Mouse (Mus musculus) erythroblast, embryonic 14.5 days (primary cell): ENCODE data around the gene Cdc14a. TPM values are rescaled to one million over a fixed set of nuclear protein-coding genes. Genes with fewer than 3 reads are reported as not detected.

Experiments
- H3K27me3 ChIP-seq: 2 replicates; pipeline ENCODE4 v1.6.1; 2012; ENCODE audit warnings: inconsistent platforms; ENCODE audit not compliant: control insufficient read depth
- H3K36me3 ChIP-seq: 2 replicates; pipeline ENCODE4 v1.6.1; 2012; ENCODE audit warnings: mild to moderate bottlenecking, inconsistent platforms; ENCODE audit not compliant: control insufficient read depth
- H3K4me1 ChIP-seq: 2 replicates; pipeline ENCODE4 v1.6.1; 2012; ENCODE audit warnings: inconsistent platforms; ENCODE audit not compliant: control insufficient read depth
- H3K4me3 ChIP-seq: replicated peaks from 2 replicates; pipeline ENCODE3; 2012; ENCODE audit warnings: moderate library complexity, mild to moderate bottlenecking, inconsistent platforms
- H3K9me3 ChIP-seq: 2 replicates; pipeline ENCODE4 v1.6.1; 2012; ENCODE audit warnings: low read length, inconsistent platforms, mixed read lengths; ENCODE audit not compliant: control insufficient read depth
- GATA1 ChIP-seq: IDR thresholded peaks from 2 replicates; pipeline ENCODE4 v1.6.1; 2012; ENCODE audit warnings: low read length, inconsistent platforms, mixed read lengths
- TAL1 ChIP-seq: IDR thresholded peaks from 3 replicates; pipeline ENCODE4 v1.6.1; 2012; ENCODE audit warnings: low read length, inconsistent platforms, mixed read lengths
- polyA plus RNA-seq: library from polyadenylated mRNA; stranded (reverse); fragments of >175 nt; gene quantifications from 2 replicates; pipeline ENCODE4 v1.2.3, GENCODE M21; 2012

Gene Cdc14a
- polyA plus RNA-seq, 1 experiment: 0.25 TPM

DNA sequence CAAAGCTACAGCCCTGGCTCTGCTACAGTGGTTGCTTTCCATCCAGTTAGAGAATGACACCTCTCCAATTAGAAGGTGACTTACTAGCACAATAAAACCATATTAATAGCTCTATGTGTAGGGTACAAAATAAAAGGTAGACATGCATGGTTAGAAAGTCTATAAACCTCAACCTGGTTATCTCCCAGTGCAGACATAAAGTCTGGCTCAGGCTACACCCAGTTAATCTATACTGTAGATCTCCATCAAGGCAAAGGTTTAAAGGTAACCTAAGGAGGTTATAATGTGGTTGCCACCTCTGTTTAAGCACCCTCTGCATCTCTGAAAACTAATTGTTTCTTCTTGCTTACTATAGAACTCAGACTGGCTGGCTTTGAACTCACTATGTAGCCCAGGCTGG lies 36.9 kb downstream of the Cdc14a start:
- peaks cover 82% of the 10 kb centered on the region for H3K4me1 ChIP-seq
- H3K36me3 ChIP-seq: peaks cover 20% of the 10 kb centered on the region
- peak; percentile 99 for TF ChIP-seq GATA1
- TF ChIP-seq TAL1: no peak
- no peak overlapping the region for H3K4me3 ChIP-seq
- no peaks in the 10 kb centered on the region for H3K27me3 ChIP-seq
- no peaks in the 10 kb centered on the region for H3K9me3 ChIP-seq

- TF ChIP-seq GATA1: no peak
- TF ChIP-seq TAL1: no peak
- Histone ChIP-seq H3K9me3 (no peaks in the 10 kb centered on the region), H3K4me1 (peaks cover 78% of the 10 kb centered on the region), H3K36me3 (peaks cover 16% of the 10 kb centered on the region), H3K27me3 (no peaks in the 10 kb centered on the region), H3K4me3 (no peak overlapping the region)
Measured at GRCm38 (mm10) chr3:116386342-116386741, 37.5 kb downstream of the Cdc14a start.

DNA sequence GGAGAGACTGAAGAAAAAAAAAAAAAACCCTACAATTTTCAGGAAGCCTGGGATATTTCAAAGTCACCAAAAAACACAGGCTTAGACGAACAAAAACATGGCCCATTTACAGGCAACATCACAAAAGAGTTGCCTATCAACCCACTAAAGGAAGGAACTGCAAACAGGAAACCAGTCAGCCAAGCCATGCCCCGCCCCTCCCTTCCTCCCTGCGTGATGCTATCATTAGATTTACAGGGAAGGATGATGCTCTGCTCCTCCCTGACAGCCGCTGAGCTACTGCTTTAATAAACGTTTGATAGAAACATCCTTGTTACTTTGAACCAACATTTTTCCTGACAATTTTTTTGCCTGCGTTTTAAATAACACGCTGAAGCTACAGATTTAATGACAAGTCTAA lies 39.5 kb downstream of the Cdc14a start:
- TF ChIP-seq GATA1: no peak
- no peak for TF ChIP-seq TAL1
- peaks cover 60% of the 10 kb centered on the region for H3K4me1 ChIP-seq
- H3K9me3 ChIP-seq: no peaks in the 10 kb centered on the region
- H3K27me3 ChIP-seq: no peaks in the 10 kb centered on the region
- H3K36me3 ChIP-seq: peaks cover 11% of the 10 kb centered on the region
- H3K4me3 ChIP-seq: no peak overlapping the region

DNA sequence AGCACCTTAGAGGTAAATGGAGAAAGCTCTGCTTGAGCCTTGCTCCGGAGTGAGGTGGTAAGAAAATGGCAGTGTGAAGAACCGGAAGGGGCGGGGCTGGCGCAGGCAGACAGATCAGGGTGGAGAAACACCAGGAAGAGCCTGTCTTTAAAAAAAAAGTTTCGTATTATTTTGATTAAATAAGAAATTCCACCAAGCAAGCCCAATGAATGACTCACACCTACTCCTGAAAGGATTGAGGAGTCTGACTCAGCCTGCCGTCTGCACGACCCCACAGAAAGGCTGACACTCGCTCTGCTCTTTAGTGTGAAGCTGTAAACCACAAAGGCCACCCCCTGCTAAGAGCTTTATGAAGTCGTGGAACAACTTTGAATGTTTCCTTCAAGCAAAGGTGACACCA lies 43.5 kb downstream of the Cdc14a start:
- Histone ChIP-seq H3K4me3 (no peak overlapping the region), H3K9me3 (no peaks in the 10 kb centered on the region), H3K27me3 (no peaks in the 10 kb centered on the region), H3K4me1 (peaks cover 23% of the 10 kb centered on the region), H3K36me3 (peaks cover 2% of the 10 kb centered on the region; the same call in 1 of the 2 replicates)
- no peak for TF ChIP-seq GATA1
- TF ChIP-seq TAL1: no peak

DNA sequence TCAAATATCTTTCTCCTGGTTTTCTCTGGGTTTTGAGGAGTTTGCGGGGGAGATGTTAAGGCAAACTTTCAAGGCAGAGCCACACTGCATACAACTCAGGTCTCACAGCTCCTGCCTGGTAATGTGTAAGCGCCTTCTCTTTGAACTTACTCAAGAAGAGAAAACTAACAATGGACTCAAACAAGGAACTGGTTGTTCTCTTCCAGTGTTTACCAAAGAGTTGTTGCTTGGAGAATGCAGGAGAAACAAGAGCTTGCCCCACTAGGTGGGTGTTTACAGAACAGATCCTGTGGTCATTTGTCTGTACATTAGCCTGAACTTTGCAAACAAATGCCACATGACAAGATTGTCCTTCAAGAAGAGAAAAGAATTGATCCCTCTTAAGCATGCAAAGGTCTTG lies 48.4 kb downstream of the Cdc14a start:
- no peak for TF ChIP-seq GATA1
- no peak for TF ChIP-seq TAL1
- no peaks in the 10 kb centered on the region for H3K36me3 ChIP-seq
- H3K27me3 ChIP-seq: no peaks in the 10 kb centered on the region
- H3K4me1 ChIP-seq: peaks cover 2% of the 10 kb centered on the region
- no peaks in the 10 kb centered on the region for H3K9me3 ChIP-seq
- no peak overlapping the region for H3K4me3 ChIP-seq

DNA sequence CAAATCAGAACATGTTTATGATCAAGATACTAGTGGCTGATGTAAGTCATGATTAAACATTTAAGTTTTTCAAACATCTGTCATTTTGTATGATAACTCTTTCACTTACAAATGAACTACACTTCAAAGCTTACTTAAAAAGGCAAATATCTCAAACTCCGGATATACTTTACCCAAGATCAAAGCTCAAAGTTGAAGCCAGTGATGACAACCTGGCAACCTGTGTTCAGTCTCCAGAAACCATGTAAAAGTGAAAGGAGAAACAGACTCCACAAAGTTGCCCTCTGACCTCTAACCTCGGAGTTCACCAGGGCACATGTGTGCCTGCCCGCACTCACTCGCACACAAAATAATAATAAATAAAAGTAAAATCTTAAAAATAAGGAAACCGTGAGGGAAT lies 49.3 kb downstream of the Cdc14a start:
- no peaks in the 10 kb centered on the region for H3K36me3 ChIP-seq
- H3K4me3 ChIP-seq: no peak overlapping the region
- no peaks in the 10 kb centered on the region for H3K4me1 ChIP-seq
- TF ChIP-seq GATA1 (no peak), TAL1 (no peak)
- no peaks in the 10 kb centered on the region for H3K27me3 ChIP-seq
- no peaks in the 10 kb centered on the region for H3K9me3 ChIP-seq

DNA sequence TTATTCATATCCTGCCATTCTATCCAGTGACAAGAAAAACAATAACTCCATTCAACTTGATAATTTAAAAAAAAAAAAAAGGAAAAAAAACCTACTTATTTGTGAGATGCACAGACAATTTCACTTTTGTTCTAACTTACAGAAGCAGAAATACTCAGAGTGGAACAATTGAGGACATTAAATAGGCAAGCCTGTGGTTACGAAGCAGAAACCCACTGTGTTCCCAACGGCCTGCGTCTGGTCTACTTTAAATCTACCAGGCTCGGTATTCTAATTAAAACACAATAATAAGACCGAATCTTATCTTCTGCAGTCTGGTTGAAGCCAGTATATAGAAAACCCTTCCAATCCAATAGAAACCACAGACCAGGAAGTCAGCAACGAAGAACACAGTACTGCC lies 50.6 kb downstream of the Cdc14a start:
- Histone ChIP-seq H3K36me3 (no peaks in the 10 kb centered on the region), H3K27me3 (no peaks in the 10 kb centered on the region), H3K4me1 (peaks cover 2% of the 10 kb centered on the region; the same call in 1 of the 2 replicates), H3K9me3 (no peaks in the 10 kb centered on the region), H3K4me3 (no peak overlapping the region)
- TF ChIP-seq TAL1: no peak
- TF ChIP-seq GATA1: no peak

DNA sequence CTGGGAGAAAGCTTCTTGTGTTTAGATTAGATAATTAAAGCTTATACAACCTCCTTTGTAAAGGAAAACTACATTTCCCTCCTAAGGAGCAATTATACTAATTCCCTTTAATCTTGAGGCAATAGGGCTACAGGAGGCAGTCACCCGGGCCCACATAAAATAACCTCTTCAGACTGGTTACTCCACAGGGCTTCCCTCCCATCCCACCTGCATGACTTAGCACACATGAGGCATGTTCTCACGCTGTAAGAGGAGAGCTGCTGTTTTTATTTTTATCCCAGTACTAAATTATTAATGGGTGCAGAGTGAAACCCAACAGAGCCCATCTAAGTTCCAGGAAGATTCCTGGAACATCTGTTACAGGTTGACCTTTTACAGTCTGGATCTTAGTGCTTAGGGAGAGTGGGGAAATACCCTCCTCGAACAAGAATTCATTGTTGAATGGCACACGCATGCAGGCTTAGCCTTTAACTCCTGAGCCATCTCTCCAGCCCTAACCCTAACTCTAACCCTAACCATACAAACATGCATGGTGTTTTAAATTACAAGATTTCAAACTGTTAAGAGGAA lies 54.9 kb downstream of the Cdc14a start:
- no peak overlapping the region for H3K4me3 ChIP-seq
- peaks cover 3% of the 10 kb centered on the region for H3K36me3 ChIP-seq
- no peaks in the 10 kb centered on the region for H3K9me3 ChIP-seq
- H3K4me1 ChIP-seq: peaks cover 2% of the 10 kb centered on the region; the same call in 1 of the 2 replicates
- H3K27me3 ChIP-seq: no peaks in the 10 kb centered on the region
- TF ChIP-seq TAL1 (no peak), GATA1 (no peak)

- TF ChIP-seq TAL1 (no peak), GATA1 (no peak)
- Histone ChIP-seq H3K4me1 (peaks cover 2% of the 10 kb centered on the region; the same call in 1 of the 2 replicates), H3K9me3 (no peaks in the 10 kb centered on the region), H3K36me3 (peaks cover 3% of the 10 kb centered on the region), H3K4me3 (no peak overlapping the region), H3K27me3 (no peaks in the 10 kb centered on the region)
Measured at GRCm38 (mm10) chr3:116366125-116366524, 57.7 kb downstream of the Cdc14a start.

DNA sequence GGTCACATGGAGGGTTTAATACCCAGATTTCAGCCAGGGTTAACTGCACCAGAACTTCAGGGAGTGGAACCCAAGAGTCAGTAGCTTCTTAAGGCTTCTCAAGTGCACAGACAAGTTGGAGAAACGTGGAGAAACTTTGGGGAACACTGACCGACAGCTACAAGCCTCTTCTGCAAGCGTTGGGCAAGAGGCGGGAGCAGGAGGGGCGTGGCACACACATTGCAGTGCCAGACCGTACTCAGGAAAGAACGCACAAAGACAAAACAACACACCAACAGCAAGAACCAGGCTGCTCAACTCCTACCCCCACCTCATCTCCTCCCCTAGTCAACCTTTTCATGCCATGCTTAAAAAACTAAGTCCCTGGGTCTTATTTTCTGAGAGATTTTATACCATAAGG lies 61.9 kb downstream of the Cdc14a start:
- Histone ChIP-seq H3K4me3 (no peak overlapping the region), H3K27me3 (no peaks in the 10 kb centered on the region), H3K36me3 (peaks cover 3% of the 10 kb centered on the region), H3K4me1 (no peaks in the 10 kb centered on the region), H3K9me3 (no peaks in the 10 kb centered on the region)
- TF ChIP-seq TAL1 (no peak), GATA1 (no peak)
